Mouse (Mus musculus) cerebellum, postnatal 14 days (tissue): ENCODE results near the gene Dusp2.

Experiments
- DNase-seq, 2 experiments: peaks; one replicate each; pipeline ENCODE4 v3.0.0; 2021; ENCODE audit warnings: mixed read lengths in 2 of 2

Dusp2 gene

GRCm38 (mm10) chr2:127324456-127324855, 11.5 kb upstream of the Dusp2 start:
- no peak for DNase-seq

GRCm38 (mm10) chr2:127328090-127328851, 7.7 kb upstream of the Dusp2 start:
- DNase-seq = no peak

- no peak for DNase-seq
Observed at GRCm38 (mm10) chr2:127332807-127333570, 3.0 kb upstream of the Dusp2 start.

DNA sequence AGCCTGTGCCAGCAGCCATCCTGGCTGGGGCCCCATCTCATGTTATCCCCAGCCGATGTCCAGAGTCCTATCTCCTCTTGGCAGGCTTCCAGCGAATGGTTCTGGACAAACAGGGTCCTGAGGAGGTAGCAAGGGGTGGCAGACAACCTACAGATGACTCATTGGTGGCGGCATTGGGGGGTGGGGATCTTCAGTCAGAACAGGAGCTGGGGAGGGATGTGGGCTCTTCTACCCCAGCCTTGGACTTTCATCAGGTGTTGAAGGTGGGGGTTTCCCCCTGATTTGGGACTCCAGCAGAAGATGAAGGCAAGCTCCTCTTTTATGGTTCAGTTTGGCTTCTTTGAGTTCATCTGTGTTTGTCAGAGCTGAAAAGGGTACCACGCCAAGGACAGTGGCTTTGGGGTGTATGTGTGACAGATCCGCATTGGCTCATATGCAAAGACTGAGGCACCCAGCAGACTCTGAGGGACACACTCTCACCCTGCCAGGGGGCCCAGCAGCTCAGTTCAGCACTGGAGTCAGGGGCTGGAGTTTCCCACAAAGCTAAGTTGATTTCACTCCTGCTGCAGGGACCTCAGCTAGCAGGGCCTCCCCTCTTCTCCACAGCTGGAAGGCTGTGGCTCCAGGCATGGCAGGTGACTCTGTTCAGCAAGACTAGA, 1.9 kb upstream of the Dusp2 start:
- DNase-seq = peak in 1 of 2 experiments; percentile 37

DNA sequence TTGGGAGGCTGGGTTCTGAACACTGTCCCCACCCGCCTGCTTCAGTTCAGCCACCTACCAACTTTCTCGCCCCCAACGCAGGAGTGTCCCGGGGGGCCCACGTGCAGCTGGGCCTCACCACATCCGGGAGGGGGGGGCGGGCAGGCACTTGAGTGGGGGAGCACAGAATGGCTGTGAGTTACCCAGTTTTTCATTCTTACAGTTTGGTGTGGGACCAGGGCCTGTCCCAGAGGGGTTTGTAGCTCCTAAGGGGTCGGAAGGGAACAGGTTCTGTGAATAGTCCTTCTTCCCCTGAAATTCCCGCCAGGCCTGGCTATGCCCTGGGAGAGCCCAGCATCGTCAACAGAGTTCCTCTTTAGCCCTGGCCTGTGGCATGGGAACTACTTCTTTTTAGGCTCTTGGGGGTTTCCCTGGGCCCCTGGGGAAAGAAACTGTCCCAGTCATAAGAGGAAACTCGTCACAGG, 849 bp upstream of the Dusp2 start:
- DNase-seq = no peak

DNA sequence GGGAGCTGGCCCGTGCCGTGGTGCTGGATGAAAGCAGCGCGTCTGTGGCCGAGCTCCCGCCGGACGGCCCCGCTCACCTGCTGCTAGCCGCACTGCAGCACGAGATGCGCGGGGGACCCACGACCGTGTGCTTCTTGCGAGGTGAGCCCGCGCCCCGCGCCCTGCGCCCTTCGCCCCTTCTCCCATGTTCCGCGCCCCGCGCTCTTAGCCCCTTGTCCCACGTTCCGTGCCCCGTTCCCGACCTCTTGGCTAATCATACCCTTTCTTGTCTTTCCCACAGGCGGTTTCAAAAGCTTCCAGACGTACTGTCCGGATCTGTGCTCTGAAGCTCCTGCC, 506 bp downstream of the Dusp2 start:
- DNase-seq = peak in 1 of 2 experiments; percentile 17

- DNase-seq = no peak
Observed at GRCm38 (mm10) chr2:127336885-127337284, 926 bp downstream of the Dusp2 start.

DNA sequence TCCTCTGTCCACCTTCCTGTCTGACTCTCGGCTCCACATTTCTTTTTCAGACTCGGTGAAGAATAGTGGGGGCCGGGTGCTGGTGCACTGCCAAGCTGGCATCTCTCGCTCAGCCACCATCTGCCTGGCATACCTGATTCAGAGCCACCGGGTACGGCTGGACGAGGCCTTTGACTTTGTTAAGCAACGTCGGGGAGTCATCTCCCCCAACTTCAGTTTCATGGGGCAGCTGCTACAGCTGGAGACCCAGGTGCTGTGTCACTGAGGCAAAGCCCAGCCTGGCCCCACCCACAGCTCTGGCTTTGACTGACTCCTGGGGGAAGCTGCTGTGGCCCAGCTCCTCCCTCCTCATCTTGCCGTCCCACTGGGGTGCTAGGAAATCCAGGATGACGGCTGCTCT, 1.6 kb downstream of the Dusp2 start:
- DNase-seq = peak; percentile 78 to 82

DNA sequence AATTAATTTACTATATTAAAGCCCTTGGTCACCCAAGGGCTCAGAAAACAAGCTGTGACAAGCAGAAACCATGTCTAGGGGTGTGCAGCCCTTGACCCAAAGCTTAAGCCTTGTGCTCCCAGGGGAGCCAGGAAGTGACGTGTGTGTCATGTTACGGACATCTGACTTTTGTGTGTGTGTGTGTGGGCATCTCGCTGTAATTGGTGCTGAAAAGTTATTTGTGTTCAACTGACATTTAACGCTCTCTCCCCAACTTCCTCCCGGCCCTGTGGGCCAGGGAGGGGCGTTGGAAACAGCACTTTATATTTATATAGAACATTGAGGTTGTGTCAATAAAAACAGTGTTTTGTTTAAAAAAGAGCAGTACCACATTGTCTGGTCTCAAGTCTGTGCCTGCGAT, 2.1 kb downstream of the Dusp2 start:
- DNase-seq = no peak

- DNase-seq = no peak
Observed at GRCm38 (mm10) chr2:127338416-127338815, 2.5 kb downstream of the Dusp2 start, which contains the start of gene Astl. Gene Astl (plus strand): TSS chr2:127338639.

DNA sequence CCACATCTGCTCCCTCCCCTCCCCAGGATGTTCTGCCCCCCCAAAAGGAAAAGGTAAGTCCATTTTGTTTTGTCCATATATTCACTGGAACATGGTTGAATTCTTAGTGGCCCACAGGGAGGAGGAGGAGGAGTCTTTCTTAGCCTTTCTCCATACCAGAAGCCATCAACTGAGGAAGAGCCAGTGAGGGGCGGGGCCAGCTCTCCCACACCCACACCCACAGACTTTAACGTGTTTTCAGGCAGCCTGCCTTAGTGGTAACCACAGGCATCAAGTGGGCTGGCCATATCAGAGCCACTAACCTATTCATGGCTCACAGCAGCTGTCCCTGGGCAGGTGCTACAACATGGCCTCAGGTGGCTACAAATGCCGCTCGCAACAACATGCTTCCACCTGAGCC, 2.9 kb downstream of the Dusp2 start:
- DNase-seq = no peak

GRCm38 (mm10) chr2:127339262-127339661, 3.3 kb downstream of the Dusp2 start:
- no peak for DNase-seq

- peak; percentile 81 to 83 for DNase-seq
Observed at GRCm38 (mm10) chr2:127341159-127341558, 5.2 kb downstream of the Dusp2 start.

GRCm38 (mm10) chr2:127346334-127346733, 10.4 kb downstream of the Dusp2 start:
- peak; percentile 26 to 30 for DNase-seq

GRCm38 (mm10) chr2:127347147-127347985, 11.4 kb downstream of the Dusp2 start:
- DNase-seq = peak; percentile 33 to 52

- DNase-seq = no peak
Observed at GRCm38 (mm10) chr2:127353881-127354280, 17.9 kb downstream of the Dusp2 start.

- DNase-seq = peak; percentile 92 to 96
Observed at GRCm38 (mm10) chr2:127362459-127363281, 26.7 kb downstream of the Dusp2 start, which contains the start of gene Adra2b. Gene Adra2b (plus strand): TSS chr2:127363208.

DNA sequence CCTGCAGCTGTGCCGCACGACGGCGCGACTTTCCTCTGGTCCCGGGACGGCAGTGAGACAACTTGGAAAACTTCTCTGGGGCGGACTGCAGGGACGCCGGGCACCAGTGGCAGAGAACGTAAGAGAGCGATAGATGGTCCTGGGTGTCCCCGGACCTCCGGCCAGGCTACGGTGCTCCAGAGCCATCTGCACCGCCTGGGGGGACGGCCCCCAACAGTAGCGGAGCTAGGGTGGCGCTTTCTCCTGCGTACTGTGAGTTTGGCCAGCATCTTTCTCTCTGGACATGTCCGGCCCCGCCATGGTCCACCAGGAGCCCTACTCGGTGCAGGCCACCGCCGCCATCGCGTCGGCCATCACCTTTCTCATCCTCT, 27.3 kb downstream of the Dusp2 start:
- peak in 1 of 2 experiments; percentile 7 for DNase-seq

DNA sequence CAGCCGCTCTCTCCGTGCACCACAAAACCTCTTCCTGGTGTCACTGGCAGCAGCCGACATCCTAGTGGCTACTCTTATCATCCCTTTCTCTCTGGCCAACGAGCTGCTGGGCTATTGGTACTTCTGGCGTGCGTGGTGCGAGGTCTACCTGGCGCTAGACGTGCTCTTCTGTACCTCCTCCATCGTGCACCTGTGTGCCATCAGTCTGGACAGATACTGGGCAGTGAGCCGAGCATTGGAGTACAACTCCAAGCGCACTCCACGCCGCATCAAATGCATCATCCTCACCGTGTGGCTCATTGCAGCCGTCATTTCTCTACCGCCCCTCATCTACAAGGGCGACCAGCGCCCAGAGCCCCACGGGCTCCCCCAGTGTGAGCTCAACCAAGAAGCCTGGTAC, 27.7 kb downstream of the Dusp2 start:
- peak; percentile 53 to 56 for DNase-seq

DNA sequence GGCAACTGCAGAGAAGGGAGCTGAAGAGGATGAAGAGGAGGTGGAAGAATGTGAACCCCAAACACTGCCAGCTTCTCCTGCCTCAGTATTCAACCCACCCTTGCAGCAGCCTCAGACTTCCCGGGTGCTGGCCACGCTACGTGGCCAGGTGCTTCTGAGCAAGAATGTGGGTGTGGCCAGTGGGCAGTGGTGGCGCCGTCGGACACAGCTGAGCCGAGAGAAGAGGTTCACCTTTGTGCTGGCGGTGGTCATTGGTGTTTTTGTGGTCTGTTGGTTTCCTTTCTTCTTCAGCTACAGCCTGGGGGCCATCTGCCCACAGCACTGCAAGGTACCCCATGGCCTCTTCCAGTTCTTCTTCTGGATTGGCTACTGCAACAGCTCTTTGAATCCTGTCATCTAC, 28.5 kb downstream of the Dusp2 start:
- DNase-seq = peak in 1 of 2 experiments; percentile 8

DNA sequence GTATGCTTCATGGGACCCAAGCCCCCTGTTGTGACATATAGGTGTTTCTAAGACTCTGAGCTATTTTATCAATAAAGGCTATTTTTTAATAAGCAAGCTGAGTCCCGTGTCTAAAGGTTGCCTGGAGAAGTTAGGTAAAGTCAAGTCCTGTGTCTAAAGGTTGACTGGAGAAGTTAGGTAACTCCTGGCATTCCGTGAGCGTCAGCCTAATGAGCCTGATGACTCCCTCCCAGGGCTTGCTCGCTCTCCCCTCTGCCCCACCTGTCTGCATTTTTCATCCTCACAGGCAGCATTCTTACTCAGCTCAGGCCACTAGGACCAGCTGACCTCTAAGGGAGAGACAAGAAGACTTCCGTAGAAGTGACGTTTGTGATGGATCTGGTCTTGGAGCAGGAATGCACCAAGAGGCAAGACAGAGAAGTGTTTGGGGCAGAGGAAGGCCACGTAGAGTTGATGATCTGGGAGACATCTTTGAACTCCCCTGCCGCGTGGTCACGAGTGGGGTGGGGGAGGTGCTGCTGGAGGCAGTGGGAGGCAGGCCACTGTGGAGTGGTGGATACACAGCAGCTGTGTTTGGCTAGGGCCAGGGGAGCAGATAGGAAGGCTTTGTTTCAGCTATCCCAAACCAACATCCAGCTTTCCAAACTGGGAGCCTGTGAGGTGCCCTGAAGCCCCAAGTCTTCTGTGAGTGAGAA, 31.3 kb downstream of the Dusp2 start:
- no peak for DNase-seq
